Mouse (Mus musculus): Measurements from ENCODE around the gene Cd38. TPM values are rescaled to one million over a fixed set of nuclear protein-coding genes. Genes with fewer than 3 reads are reported as not detected.

Gene Cd38
- 18.5 TPM for polyA plus RNA-seq (2014; fragmentation: Illumina TruSeq; extraction: RNeasy Lipid Tissue Mini Kit (QIAGEN cat#74804); ENCODE audit: low read depth, low replicate concordance)

DNA sequence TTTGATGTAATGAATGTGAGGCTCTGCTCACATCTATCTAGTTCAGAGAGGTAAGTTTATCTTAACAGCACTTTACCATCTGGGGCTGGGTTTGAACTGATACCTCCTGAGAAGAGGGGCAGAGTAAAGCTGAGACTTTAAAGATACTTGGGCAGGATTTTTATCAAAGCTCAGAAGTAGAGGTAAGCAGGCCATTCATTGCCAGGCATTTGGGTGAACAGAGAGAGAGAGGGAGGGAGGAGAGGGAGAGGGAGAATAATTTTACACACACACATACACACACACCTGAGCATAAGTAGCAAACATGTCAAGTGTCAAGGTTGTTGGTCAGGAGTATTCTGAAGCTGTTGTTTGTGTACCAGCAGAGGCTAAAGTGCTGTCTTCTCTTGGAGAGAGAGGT, at the start of gene Cd38:
Gene Cd38 (plus strand): TSS at position 301 of the 400 bp plus-strand sequence.

DNA sequence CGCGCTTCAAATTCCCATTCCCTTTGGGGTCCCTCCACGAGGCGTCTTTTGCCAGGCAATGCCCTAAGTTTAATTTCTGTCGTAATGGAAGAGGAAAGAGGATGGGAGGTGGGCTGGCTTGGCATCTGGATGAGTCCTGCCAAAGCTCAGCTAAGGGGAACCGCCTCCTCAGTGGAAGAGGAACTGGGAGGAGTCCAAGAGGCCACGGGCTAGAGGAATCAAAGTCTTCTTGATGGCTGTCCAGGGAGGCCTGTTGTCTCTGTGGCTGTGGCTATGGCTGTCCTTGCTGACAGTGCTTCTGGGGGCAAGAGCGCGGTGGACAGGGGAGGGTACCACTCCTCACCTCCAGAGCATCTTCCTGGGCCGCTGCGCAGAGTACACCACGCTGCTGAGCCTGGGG, 49.7 kb upstream of the Cd38 start, which contains the start of gene Bst1:
Gene Bst1 (plus strand): TSS at position 191 of the 400 bp plus-strand sequence.

DNA sequence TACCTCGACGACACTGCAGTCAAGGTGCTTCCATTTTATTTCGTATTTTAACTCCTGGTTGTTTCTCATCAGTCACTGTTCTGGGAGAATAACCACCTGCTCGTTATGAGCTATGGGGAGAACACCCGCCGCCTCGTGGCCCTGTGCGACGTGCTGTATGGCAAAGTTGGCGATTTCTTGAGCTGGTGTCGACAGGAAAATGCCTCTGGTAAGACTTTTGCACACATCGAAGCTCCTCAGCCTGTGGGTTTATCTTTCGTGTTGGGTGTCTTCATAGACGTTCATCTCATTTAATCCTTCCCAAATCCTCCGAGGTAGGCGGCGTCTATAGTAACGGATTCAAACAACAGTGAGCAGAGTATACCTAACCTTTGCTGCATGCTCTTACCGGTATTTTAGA, 46.8 kb upstream of the Cd38 start, which contains the start of gene Fbxl5:
Gene Fbxl5 (minus strand): TSS at position 101 of the 400 bp plus-strand sequence.

DNA sequence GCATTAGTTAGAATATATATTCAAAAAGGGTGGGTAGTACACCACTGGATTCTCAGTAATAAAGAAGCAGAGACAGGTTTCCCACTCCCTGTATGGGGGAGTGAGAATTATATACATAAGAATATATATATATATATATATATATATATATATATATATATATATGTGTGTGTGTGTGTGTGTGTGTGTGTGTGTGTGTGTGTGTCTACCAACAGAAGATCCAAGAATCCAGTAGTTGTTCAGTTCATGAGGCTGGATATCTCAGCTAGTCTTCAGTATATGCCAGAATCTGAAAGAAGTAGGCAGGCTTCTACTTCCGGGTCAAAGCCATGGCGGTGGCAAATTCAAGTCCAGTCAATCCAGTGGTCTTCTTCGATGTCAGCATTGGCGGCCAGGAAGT, 44.5 kb downstream of the Cd38 start, which contains the start of gene Gm7879:
Gene Gm7879 (plus strand): TSS at position 301 of the 400 bp plus-strand sequence.

Other genes starting within 250 kb of the Cd38 start
- 2.5 TPM for gene Cc2d2a, start 206.2 kb upstream of the Cd38 start, polyA plus RNA-seq (2014; fragmentation: Illumina TruSeq; extraction: RNeasy Lipid Tissue Mini Kit (QIAGEN cat#74804); ENCODE audit: low read depth, low replicate concordance)
- 1.5 TPM for gene Bst1, start 49.7 kb upstream of the Cd38 start, polyA plus RNA-seq (2014; fragmentation: Illumina TruSeq; extraction: RNeasy Lipid Tissue Mini Kit (QIAGEN cat#74804); ENCODE audit: low read depth, low replicate concordance)
- gene Fbxl5, start 46.9 kb upstream of the Cd38 start, polyA plus RNA-seq (2014; fragmentation: Illumina TruSeq; extraction: RNeasy Lipid Tissue Mini Kit (QIAGEN cat#74804); ENCODE audit: low read depth, low replicate concordance): 56.6 TPM
- not detected for gene Gm7879, start 44.6 kb downstream of the Cd38 start, polyA plus RNA-seq (2014; fragmentation: Illumina TruSeq; extraction: RNeasy Lipid Tissue Mini Kit (QIAGEN cat#74804); ENCODE audit: low read depth, low replicate concordance)
- not detected for gene Fgfbp1, start 113.2 kb downstream of the Cd38 start, polyA plus RNA-seq (2014; fragmentation: Illumina TruSeq; extraction: RNeasy Lipid Tissue Mini Kit (QIAGEN cat#74804); ENCODE audit: low read depth, low replicate concordance)
- gene Prom1, start 233.5 kb downstream of the Cd38 start, polyA plus RNA-seq (2014; fragmentation: Illumina TruSeq; extraction: RNeasy Lipid Tissue Mini Kit (QIAGEN cat#74804); ENCODE audit: low read depth, low replicate concordance): 11.3 TPM

Data from liver, adult 10 weeks (tissue).